Mouse (Mus musculus): ENCODE measurements around the gene Gm21973. TPM values are rescaled to one million over a fixed set of nuclear protein-coding genes. Genes with fewer than 3 reads are reported as not detected.

Gm21973 gene
- total RNA-seq (2014; fragmentation: Nextera tagmentation) = not detected in 2 replicates
- not detected in 2 replicates for total RNA-seq (2017)

- ATAC-seq (replicated peaks; ENCODE audit: poor library complexity, severe bottlenecking) = no peak
These were observed at the start of gene Gm21973 for GRCm38 (mm10) chr15:10325080-10325479. Gene Gm21973 (plus strand): TSS chr15:10325380.

GRCm38 (mm10) chr15:10276386-10276785 is 48.8 kb upstream of the Gm21973 start:
- ATAC-seq (replicated peaks; ENCODE audit: poor library complexity, severe bottlenecking) = no peak

GRCm38 (mm10) chr15:10277461-10277860 is 47.7 kb upstream of the Gm21973 start:
- ATAC-seq (replicated peaks; ENCODE audit: poor library complexity, severe bottlenecking) = no peak

GRCm38 (mm10) chr15:10281546-10281945 is 43.6 kb upstream of the Gm21973 start:
- ATAC-seq (replicated peaks; ENCODE audit: poor library complexity, severe bottlenecking) = no peak

GRCm38 (mm10) chr15:10283661-10284060 is 41.5 kb upstream of the Gm21973 start:
- no peak for ATAC-seq (replicated peaks; ENCODE audit: poor library complexity, severe bottlenecking)

- ATAC-seq (replicated peaks; ENCODE audit: poor library complexity, severe bottlenecking) = no peak
These were observed 28.6 kb upstream of the Gm21973 start for GRCm38 (mm10) chr15:10296570-10296969.

- ATAC-seq (replicated peaks; ENCODE audit: poor library complexity, severe bottlenecking) = no peak
These were observed 27.1 kb upstream of the Gm21973 start for GRCm38 (mm10) chr15:10298058-10298457.

GRCm38 (mm10) chr15:10299467-10299866 is 25.7 kb upstream of the Gm21973 start:
- ATAC-seq (replicated peaks; ENCODE audit: poor library complexity, severe bottlenecking) = no peak

- ATAC-seq (replicated peaks; ENCODE audit: poor library complexity, severe bottlenecking) = no peak
These were observed 18.7 kb upstream of the Gm21973 start for GRCm38 (mm10) chr15:10306461-10306860.

- no peak for ATAC-seq (replicated peaks; ENCODE audit: poor library complexity, severe bottlenecking)
These were observed 13.4 kb upstream of the Gm21973 start for GRCm38 (mm10) chr15:10311826-10312225.

GRCm38 (mm10) chr15:10313522-10314455 is 11.4 kb upstream of the Gm21973 start:
- ATAC-seq (replicated peaks; ENCODE audit: poor library complexity, severe bottlenecking) = peak; percentile 46; the same call in 1 of the 2 replicates

- ATAC-seq (replicated peaks; ENCODE audit: poor library complexity, severe bottlenecking) = no peak
These were observed 5.4 kb downstream of the Gm21973 start for GRCm38 (mm10) chr15:10330626-10331025.

GRCm38 (mm10) chr15:10332566-10332965 is 7.4 kb downstream of the Gm21973 start:
- no peak for ATAC-seq (replicated peaks; ENCODE audit: poor library complexity, severe bottlenecking)

- ATAC-seq (replicated peaks; ENCODE audit: poor library complexity, severe bottlenecking) = no peak
These were observed 13.4 kb downstream of the Gm21973 start for GRCm38 (mm10) chr15:10338606-10339005.

- no peak for ATAC-seq (replicated peaks; ENCODE audit: poor library complexity, severe bottlenecking)
These were observed 21.9 kb downstream of the Gm21973 start for GRCm38 (mm10) chr15:10347044-10347443.

- ATAC-seq (replicated peaks; ENCODE audit: poor library complexity, severe bottlenecking) = no peak
These were observed 33.1 kb downstream of the Gm21973 start, which contains the start of gene Agxt2 for GRCm38 (mm10) chr15:10358039-10358948. Gene Agxt2 (plus strand): TSS chr15:10358532.

- no peak for ATAC-seq (replicated peaks; ENCODE audit: poor library complexity, severe bottlenecking)
These were observed 41.2 kb downstream of the Gm21973 start for GRCm38 (mm10) chr15:10366331-10366730.

GRCm38 (mm10) chr15:10375404-10375803 is 50.2 kb downstream of the Gm21973 start:
- ATAC-seq (replicated peaks; ENCODE audit: poor library complexity, severe bottlenecking) = no peak

GRCm38 (mm10) chr15:10378338-10378959 is 53.3 kb downstream of the Gm21973 start:
- ATAC-seq (replicated peaks; ENCODE audit: poor library complexity, severe bottlenecking) = no peak

GRCm38 (mm10) chr15:10379757-10380458 is 54.7 kb downstream of the Gm21973 start:
- ATAC-seq (replicated peaks; ENCODE audit: poor library complexity, severe bottlenecking) = no peak
